In genomic region chr19:29514130-29514529, GRCm38 (mm10) we compare ENCODE assay signal across 19 mouse cellular contexts.
"Had no signal": no experiment of that assay in that cellular context is flagged by ENCODE, and none has a peak within 500 bp of the region (broad histone marks: within the 10 kb centered on the region; RNA-seq: fewer than 3 reads in every experiment).

No protein-coding gene starts in this region.

- ATAC-seq: midbrain, embryonic 16.5 days had no signal

- H3K27me3 ChIP-seq: liver, embryonic 13.5 days; liver, embryonic 15.5 days; midbrain, embryonic 12.5 days; neural tube, embryonic 12.5 days; stomach, embryonic 15.5 days had no signal

- H3K9me3 ChIP-seq: liver, embryonic 13.5 days; liver, embryonic 15.5 days; midbrain, embryonic 12.5 days; neural tube, embryonic 12.5 days; stomach, embryonic 15.5 days had no signal

- H3K4me2 ChIP-seq: liver, embryonic 13.5 days; liver, embryonic 15.5 days; lung, embryonic 14.5 days; midbrain, embryonic 12.5 days; neural tube, embryonic 12.5 days; stomach, embryonic 15.5 days had no signal

- H3K4me3 ChIP-seq: liver, embryonic 13.5 days; liver, embryonic 15.5 days; midbrain, embryonic 12.5 days; neural tube, embryonic 12.5 days; stomach, embryonic 15.5 days had no signal

- DNase-seq: liver, embryonic 13.5 days; lung, adult 18-20 months; lung, embryonic 14.5 days; lung, postnatal 10 days; lung, postnatal 4 days; midbrain, embryonic 14.5 days; right cerebral cortex, adult 18-20 months; right cerebral cortex, postnatal 25 days; right cerebral cortex, postnatal 4 days; spleen, adult 18-20 months; thymus, adult 2 months; thymus, postnatal 25 days; thymus, postnatal 4 days had no signal

- H3K36me3 ChIP-seq: liver, embryonic 13.5 days; midbrain, embryonic 12.5 days; neural tube, embryonic 12.5 days had no signal

- H3K27ac ChIP-seq: liver, embryonic 13.5 days; liver, embryonic 15.5 days; midbrain, embryonic 12.5 days; neural tube, embryonic 12.5 days; stomach, embryonic 15.5 days; stomach, postnatal 0 days had no signal

- H3K9ac ChIP-seq: liver, embryonic 13.5 days; liver, embryonic 15.5 days; lung, embryonic 14.5 days; midbrain, embryonic 12.5 days; neural tube, embryonic 12.5 days; stomach, embryonic 15.5 days had no signal

- H3K4me1 ChIP-seq: midbrain, embryonic 12.5 days; neural tube, embryonic 12.5 days; stomach, embryonic 15.5 days had no signal
